Mouse (Mus musculus) liver, postnatal 0 days (tissue): ENCODE measurements around the gene Ccdc107.

Experiments used
- CTCF ChIP-seq: sonication (generic); IDR thresholded peaks from 2 replicates; pipeline ENCODE4 v1.5.1; 2016; ENCODE audit warnings: antibody characterized with exemption, low read depth
- EP300 ChIP-seq: IDR thresholded peaks from 2 replicates; pipeline ENCODE4 v1.6.1; 2016; ENCODE audit warnings: antibody characterized with exemption, low read depth, mild to moderate bottlenecking

- TF ChIP-seq EP300 = no peak
- TF ChIP-seq CTCF = no peak
These were observed 37.4 kb downstream of the Ccdc107 start for GRCm38 (mm10) chr4:43530081-43530501.
